Mouse (Mus musculus) hindbrain, embryonic 11.5 days (tissue): ENCODE results near the gene Immp2l. TPM values are rescaled to one million over a fixed set of nuclear protein-coding genes. Genes with fewer than 3 reads are reported as not detected.
A peak's percentile ranks its signal among the peaks of the same experiment; 100 is the strongest.

ENCODE experiments used
- ATAC-seq: fragments of 200-750 bp; cut with Nextera tagmentation; 2 replicates; pipeline ENCODE4 v1.8.0; 2017; ENCODE audit warnings: mild to moderate bottlenecking, moderate TSS enrichment, moderate library complexity; ENCODE audit not compliant: low FRiP score
- DNase-seq: peaks from one replicate; pipeline ENCODE4 v3.0.0-alpha.2; 2015; ENCODE audit warnings: low spot score
- H3K27ac ChIP-seq: fragments of 300-500 bp; sonication (generic); 2 replicates; pipeline ENCODE4 v1.5.1; 2014; ENCODE audit warnings: mild to moderate bottlenecking, low read depth, low read length
- H3K27me3 ChIP-seq: fragments of 300-500 bp; sonication (generic); 2 replicates; pipeline ENCODE4 v1.6.1; 2014; ENCODE audit warnings: mild to moderate bottlenecking, low read length, moderate library complexity, mixed read lengths; ENCODE audit not compliant: control insufficient read depth, insufficient read depth
- H3K36me3 ChIP-seq: fragments of 300-500 bp; sonication (generic); 2 replicates; pipeline ENCODE4 v1.6.1; 2014; ENCODE audit warnings: mild to moderate bottlenecking, low read length, moderate library complexity, mixed read lengths; ENCODE audit not compliant: control insufficient read depth, insufficient read depth
- H3K4me1 ChIP-seq: fragments of 300-500 bp; sonication (generic); replicated peaks from 2 replicates; pipeline ENCODE4 v1.6.1; 2014; ENCODE audit warnings: low read length, mixed read lengths; ENCODE audit not compliant: control insufficient read depth, insufficient read depth
- H3K4me2 ChIP-seq: fragments of 300-500 bp; sonication (generic); replicated peaks from 2 replicates; pipeline ENCODE4 v1.6.1; 2014; ENCODE audit warnings: mild to moderate bottlenecking, low read depth, low read length
- H3K4me3 ChIP-seq: fragments of 300-500 bp; sonication (generic); 2 replicates; pipeline ENCODE4 v1.5.1; 2014; ENCODE audit warnings: low read depth, low read length
- H3K9ac ChIP-seq: fragments of 300-500 bp; sonication (generic); 2 replicates; pipeline ENCODE4 v1.6.1; 2014; ENCODE audit warnings: low read depth, low read length
- H3K9me3 ChIP-seq: fragments of 300-500 bp; sonication (generic); 2 replicates; pipeline ENCODE4 v1.6.1; 2016; ENCODE audit warnings: low read length; ENCODE audit not compliant: control insufficient read depth
- WGBS: fragments of 180-500 bp; shearing (Covaris S2); extraction: QIAGEN DNeasy Blood & Tissue Kit; methylation state at CpG from one replicate; pipeline ENCODE4 v1.1.7; 2014; 5-methylcytosine and 5-hydroxymethylcytosine counted together
- polyA plus RNA-seq: library from polyadenylated mRNA; unstranded; fragments of >200 nt; fragmentation: Nextera tagmentation; extraction: Ambion mirVana; gene quantifications from 2 replicates; pipeline ENCODE4 v1.2.1, GENCODE M21; 2014

Gene Immp2l
- polyA plus RNA-seq, 1 experiment from 2014 or later, result 9.3 TPM

GRCm38 (mm10) chr12:41469096-41469801 lies 445.4 kb downstream of the Immp2l start:
- Histone ChIP-seq H3K27me3 (no peaks in the 10 kb centered on the region), H3K4me3 (no peak overlapping the region), H3K9me3 (no peaks in the 10 kb centered on the region), H3K9ac (no peak overlapping the region), H3K4me1 (no peaks in the 10 kb centered on the region), H3K4me2 (no peak overlapping the region), H3K27ac (no peak overlapping the region), H3K36me3 (no peaks in the 10 kb centered on the region)
- no peak for ATAC-seq
- WGBS, result 75% methylated on average over 6 of the region's 6 CpGs
- no peak for DNase-seq

- H3K4me2 ChIP-seq, result no peak overlapping the region
- H3K4me1 ChIP-seq, result no peaks in the 10 kb centered on the region
- H3K9me3 ChIP-seq, result no peaks in the 10 kb centered on the region
- H3K27ac ChIP-seq, result no peak overlapping the region
- ATAC-seq (no peak), DNase-seq (no peak)
- no peak overlapping the region for H3K9ac ChIP-seq
- 75% methylated on average over 2 of the region's 2 CpGs for WGBS
- no peak overlapping the region for H3K4me3 ChIP-seq
- H3K27me3 ChIP-seq, result no peaks in the 10 kb centered on the region
- no peaks in the 10 kb centered on the region for H3K36me3 ChIP-seq
Observed at GRCm38 (mm10) chr12:41481486-41481885, 457.6 kb downstream of the Immp2l start.

- H3K9ac ChIP-seq, result peak overlapping the region; percentile 13
Observed at GRCm38 (mm10) chr12:41483091-41483592, 459.3 kb downstream of the Immp2l start.

GRCm38 (mm10) chr12:41483593-41484451 lies 459.9 kb downstream of the Immp2l start:
- ATAC-seq, result 0 out of 2 replicates have a peak, but pooled peaks have one; percentile 10
- WGBS, result 42% methylated on average over 23 of the region's 23 CpGs

More at GRCm38 (mm10) chr12:41483091-41483592, 459.3 kb downstream of the Immp2l start:
- no peaks in the 10 kb centered on the region for H3K27me3 ChIP-seq
- ATAC-seq (no peak), DNase-seq (no peak)
- H3K4me1 ChIP-seq, result no peaks in the 10 kb centered on the region
- peak overlapping the region; percentile 45 for H3K4me2 ChIP-seq
- WGBS, result 94% methylated on average over 5 of the region's 5 CpGs
- H3K36me3 ChIP-seq, result no peaks in the 10 kb centered on the region
- H3K4me3 ChIP-seq, result peak overlapping the region; percentile 38
- peak overlapping the region; percentile 1; the same call in 1 of the 2 replicates for H3K27ac ChIP-seq
- no peaks in the 10 kb centered on the region for H3K9me3 ChIP-seq

GRCm38 (mm10) chr12:41484689-41485511 lies 461.0 kb downstream of the Immp2l start:
- Histone ChIP-seq H3K27me3 (no peaks in the 10 kb centered on the region), H3K36me3 (no peaks in the 10 kb centered on the region), H3K4me1 (no peaks in the 10 kb centered on the region), H3K27ac (peak overlapping the region; percentile 85), H3K9ac (peak overlapping the region; percentile 67), H3K9me3 (no peaks in the 10 kb centered on the region), H3K4me3 (peak overlapping the region; percentile 38), H3K4me2 (peak overlapping the region; percentile 45)
- WGBS, result 33% methylated on average over 16 of the region's 16 CpGs
- ATAC-seq (peak; percentile 49; the same call in 1 of the 2 replicates), DNase-seq (peak; percentile 47)

More at GRCm38 (mm10) chr12:41483593-41484451, 459.9 kb downstream of the Immp2l start:
- Histone ChIP-seq H3K27ac (peak overlapping the region; percentile 1), H3K9me3 (no peaks in the 10 kb centered on the region), H3K36me3 (no peaks in the 10 kb centered on the region), H3K4me3 (peak overlapping the region; percentile 38), H3K9ac (peak overlapping the region; percentile 13), H3K4me1 (no peaks in the 10 kb centered on the region), H3K4me2 (peak overlapping the region; percentile 45), H3K27me3 (no peaks in the 10 kb centered on the region)
- peak; percentile 41 for DNase-seq

GRCm38 (mm10) chr12:41485512-41486215 lies 461.8 kb downstream of the Immp2l start:
- H3K4me1 ChIP-seq, result no peaks in the 10 kb centered on the region
- H3K9ac ChIP-seq, result peak overlapping the region; percentile 67
- no peaks in the 10 kb centered on the region for H3K36me3 ChIP-seq
- ATAC-seq, result peak; percentile 87
- no peaks in the 10 kb centered on the region for H3K27me3 ChIP-seq
- H3K4me2 ChIP-seq, result peak overlapping the region; percentile 45
- WGBS, result 14% methylated on average over 12 of the region's 12 CpGs
- H3K9me3 ChIP-seq, result no peaks in the 10 kb centered on the region
- peak; percentile 71 for DNase-seq
- H3K4me3 ChIP-seq, result peak overlapping the region; percentile 38
- H3K27ac ChIP-seq, result peak overlapping the region; percentile 85

- DNase-seq (no peak), ATAC-seq (peak; percentile 15; the same call in 1 of the 2 replicates)
- peak within 1 kb of the TSS; percentile 85 for H3K27ac ChIP-seq
- H3K9me3 ChIP-seq, result no peaks in the 10 kb centered on the region
- WGBS, result 100% methylated on average over 1 of the region's 1 CpGs
- H3K27me3 ChIP-seq, result no peaks in the 10 kb centered on the region
- no peaks in the 10 kb centered on the region for H3K36me3 ChIP-seq
- H3K4me3 ChIP-seq, result peak within 1 kb of the TSS; percentile 38
- H3K9ac ChIP-seq, result peak within 1 kb of the TSS; percentile 67
- peak within 1 kb of the TSS; percentile 45 for H3K4me2 ChIP-seq
- no peaks in the 10 kb centered on the region for H3K4me1 ChIP-seq
Observed at GRCm38 (mm10) chr12:41486331-41486730, 462.4 kb downstream of the Immp2l start, which contains the start of gene Lrrn3. Gene Lrrn3 (minus strand): TSS chr12:41486431.
